Mouse (Mus musculus) neural tube, embryonic 13.5 days (tissue): ENCODE data around the gene Adprhl1. TPM values are rescaled to one million over a fixed set of nuclear protein-coding genes. Genes with fewer than 3 reads are reported as not detected.

ENCODE experiments used
- ATAC-seq: fragments of 200-750 bp; cut with Nextera tagmentation; 2 replicates; pipeline ENCODE4 v1.8.0; 2017; ENCODE audit warnings: low read depth, mild to moderate bottlenecking, moderate TSS enrichment, moderate library complexity
- H3K27ac ChIP-seq: fragments of 300-500 bp; sonication (generic); replicated peaks from 2 replicates; pipeline ENCODE4 v1.5.1; 2015; ENCODE audit warnings: moderate library complexity, mild to moderate bottlenecking, inconsistent platforms
- H3K27me3 ChIP-seq: fragments of 300-500 bp; sonication (generic); 2 replicates; pipeline ENCODE4 v1.6.1; 2015; ENCODE audit warnings: mild to moderate bottlenecking, inconsistent platforms
- H3K36me3 ChIP-seq: fragments of 300-500 bp; sonication (generic); 2 replicates; pipeline ENCODE4 v1.6.1; 2015; ENCODE audit warnings: mild to moderate bottlenecking, inconsistent platforms
- H3K4me1 ChIP-seq: fragments of 300-500 bp; sonication (generic); replicated peaks from 2 replicates; pipeline ENCODE4 v1.6.1; 2015; ENCODE audit warnings: inconsistent platforms
- H3K4me2 ChIP-seq: fragments of 300-500 bp; sonication (generic); 2 replicates; pipeline ENCODE4 v1.6.1; 2015; ENCODE audit warnings: inconsistent platforms, mild to moderate bottlenecking, moderate library complexity
- H3K4me3 ChIP-seq: fragments of 300-500 bp; sonication (generic); 2 replicates; pipeline ENCODE4 v1.5.1; 2015; ENCODE audit warnings: mild to moderate bottlenecking, inconsistent platforms
- H3K9ac ChIP-seq: fragments of 300-500 bp; sonication (generic); 2 replicates; pipeline ENCODE4 v1.6.1; 2015; ENCODE audit warnings: moderate library complexity, mild to moderate bottlenecking, inconsistent platforms
- H3K9me3 ChIP-seq: fragments of 300-500 bp; sonication (generic); 2 replicates; pipeline ENCODE4 v1.6.1; 2016; ENCODE audit warnings: inconsistent platforms
- WGBS: fragments of 180-500 bp; shearing (Covaris S2); methylation state at CpG from one replicate; pipeline ENCODE4 v1.1.7; 2015; 5-methylcytosine and 5-hydroxymethylcytosine counted together
- polyA plus RNA-seq: library from polyadenylated mRNA; unstranded; fragments of >200 nt; fragmentation: Nextera tagmentation; extraction: Ambion mirVana; gene quantifications from 2 replicates; pipeline ENCODE4 v1.2.1, GENCODE M21; 2015

The Adprhl1 gene
- polyA plus RNA-seq, 1 experiment from 2014 or later, result 2.4 TPM

DNA sequence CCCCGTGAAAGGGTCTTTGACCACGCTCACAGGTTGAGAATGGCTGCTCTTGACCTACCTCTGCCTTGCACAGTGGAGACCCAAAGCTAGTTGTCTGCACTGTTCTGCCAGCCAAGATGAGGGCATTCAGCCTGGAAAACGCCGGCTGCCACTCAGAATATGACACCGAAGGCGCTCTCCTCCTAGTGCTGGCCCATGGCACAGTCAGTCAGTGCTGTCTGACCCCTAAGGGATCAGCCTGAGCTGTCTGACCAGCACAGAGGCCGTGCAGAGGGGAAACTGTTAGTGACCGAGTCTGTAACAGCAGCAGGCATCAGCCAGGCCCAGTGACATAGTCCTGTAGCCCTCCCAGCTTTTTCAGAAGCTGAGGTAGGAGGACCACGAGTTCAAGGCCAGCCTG, 66.7 kb downstream of the Adprhl1 start:
- H3K4me1 ChIP-seq, result no peaks in the 10 kb centered on the region
- no peaks in the 10 kb centered on the region for H3K27me3 ChIP-seq
- WGBS, result 82% methylated on average over 9 of the region's 9 CpGs
- no peaks in the 10 kb centered on the region for H3K9me3 ChIP-seq
- no peak overlapping the region for H3K27ac ChIP-seq
- H3K36me3 ChIP-seq, result 0 out of 2 replicates have a peak, but pooled peaks cover 3% of the 10 kb centered on the region
- no peak for ATAC-seq
- no peak overlapping the region for H3K9ac ChIP-seq
- H3K4me2 ChIP-seq, result no peak overlapping the region
- H3K4me3 ChIP-seq, result no peak overlapping the region

DNA sequence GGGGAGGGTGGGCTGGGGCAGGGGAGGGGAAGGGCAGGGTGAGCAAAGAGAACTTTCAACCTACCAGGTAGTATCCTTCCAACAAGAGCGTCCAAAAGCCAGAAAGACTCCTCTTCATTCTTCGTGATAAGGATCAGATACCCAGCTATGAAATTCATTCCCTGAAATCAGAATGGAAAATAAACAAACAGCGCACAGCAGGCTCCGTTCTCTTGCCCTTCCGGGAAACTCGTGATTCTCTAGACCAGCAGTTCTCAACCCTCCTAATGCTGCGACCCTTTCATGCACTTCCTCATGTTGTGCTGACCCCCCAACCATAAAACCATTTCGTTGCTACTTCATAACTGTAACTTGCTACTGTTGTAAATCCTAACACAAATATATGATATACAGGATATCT, 67.1 kb downstream of the Adprhl1 start:
- Histone ChIP-seq H3K36me3 (0 out of 2 replicates have a peak, but pooled peaks cover 3% of the 10 kb centered on the region), H3K4me3 (no peak overlapping the region), H3K9ac (no peak overlapping the region), H3K4me2 (no peak overlapping the region), H3K27ac (no peak overlapping the region), H3K4me1 (no peaks in the 10 kb centered on the region), H3K27me3 (no peaks in the 10 kb centered on the region), H3K9me3 (no peaks in the 10 kb centered on the region)
- ATAC-seq, result no peak
- WGBS, result 88% methylated on average over 8 of the region's 8 CpGs

DNA sequence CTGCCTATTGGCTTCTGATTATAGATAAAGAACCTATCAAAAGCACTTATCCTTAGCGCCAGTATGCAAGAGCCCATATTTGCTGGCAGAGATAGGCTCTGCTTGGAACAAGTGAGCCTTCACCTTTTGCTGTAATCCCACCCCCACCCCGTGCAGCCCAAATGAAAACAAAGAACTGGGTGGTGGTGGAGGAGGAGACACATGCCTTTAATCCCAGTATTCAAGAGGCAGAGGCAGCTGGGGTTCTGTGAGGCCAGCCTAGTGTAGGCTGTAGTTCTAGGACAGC, 72.3 kb downstream of the Adprhl1 start:
- Histone ChIP-seq H3K36me3 (peaks cover 13% of the 10 kb centered on the region), H3K9ac (no peak overlapping the region), H3K27ac (no peak overlapping the region), H3K4me3 (no peak overlapping the region), H3K4me2 (no peak overlapping the region), H3K9me3 (no peaks in the 10 kb centered on the region), H3K27me3 (no peaks in the 10 kb centered on the region), H3K4me1 (no peaks in the 10 kb centered on the region)
- ATAC-seq, result no peak
- 65% methylated on average over 2 of the region's 2 CpGs for WGBS

DNA sequence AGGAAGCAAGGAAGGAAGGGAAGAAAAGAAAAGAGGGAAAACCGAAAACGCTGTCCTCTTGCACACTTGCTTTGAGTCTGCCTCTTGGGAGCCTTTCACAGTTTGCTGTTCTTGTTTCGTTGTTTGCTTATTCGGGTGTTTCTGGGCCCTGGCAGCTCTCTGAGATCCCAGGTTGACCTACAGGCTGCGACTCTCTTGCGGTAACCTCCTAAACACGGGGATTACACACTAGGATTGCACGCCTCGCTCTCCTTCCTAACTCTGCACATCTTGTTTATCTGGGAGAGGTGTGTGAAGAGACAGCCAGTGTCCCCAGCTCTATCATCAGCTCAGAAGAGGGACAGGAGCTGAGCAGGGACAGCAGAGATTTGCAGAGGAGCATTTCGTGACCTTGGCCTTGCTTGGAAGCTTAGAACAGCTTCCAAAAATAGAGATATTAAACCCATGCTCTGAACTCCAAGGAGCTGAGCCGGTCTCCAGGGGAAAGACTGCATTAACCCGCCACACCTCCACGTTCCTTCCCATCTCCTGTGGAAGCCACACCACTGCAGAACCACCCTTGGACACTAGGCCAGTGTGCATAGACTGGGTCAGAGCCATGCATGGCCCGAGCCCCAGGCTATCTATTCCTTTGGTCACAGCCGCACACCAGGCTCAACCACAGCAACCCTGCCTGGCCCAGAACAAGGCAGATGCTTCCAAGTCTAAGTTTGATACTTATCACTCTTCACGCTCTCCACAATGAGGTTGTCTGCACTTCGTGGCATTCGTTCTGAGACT, 72.9 kb downstream of the Adprhl1 start:
- no peak for ATAC-seq
- peaks cover 18% of the 10 kb centered on the region for H3K36me3 ChIP-seq
- no peaks in the 10 kb centered on the region for H3K27me3 ChIP-seq
- H3K27ac ChIP-seq, result no peak overlapping the region
- 88% methylated on average over 18 of the region's 18 CpGs for WGBS
- no peak overlapping the region for H3K9ac ChIP-seq
- no peaks in the 10 kb centered on the region for H3K4me1 ChIP-seq
- H3K4me2 ChIP-seq, result no peak overlapping the region
- H3K9me3 ChIP-seq, result no peaks in the 10 kb centered on the region
- no peak overlapping the region for H3K4me3 ChIP-seq

DNA sequence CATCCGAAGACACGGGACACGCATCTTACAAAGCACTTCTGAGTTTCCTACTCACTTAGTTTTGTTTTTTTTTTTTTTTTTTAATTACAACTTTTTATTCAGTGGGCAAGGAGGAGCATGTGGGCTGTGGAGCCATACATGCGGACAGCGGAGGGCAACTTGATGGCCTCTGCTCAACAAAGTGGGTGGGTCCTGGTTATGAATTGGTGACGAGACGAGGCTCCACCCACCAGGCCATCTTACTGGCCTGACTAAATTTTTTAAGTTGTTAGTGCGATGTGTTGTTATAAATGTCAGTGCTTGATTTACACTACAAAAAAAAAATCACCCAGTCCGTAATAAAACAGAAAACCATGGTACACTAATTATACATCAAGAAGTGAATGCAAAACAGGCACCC, 73.6 kb downstream of the Adprhl1 start:
- Histone ChIP-seq H3K9ac (no peak overlapping the region), H3K4me2 (no peak overlapping the region), H3K27me3 (no peaks in the 10 kb centered on the region), H3K36me3 (peaks cover 25% of the 10 kb centered on the region), H3K4me3 (no peak overlapping the region), H3K4me1 (no peaks in the 10 kb centered on the region), H3K27ac (no peak overlapping the region), H3K9me3 (no peaks in the 10 kb centered on the region)
- 83% methylated on average over 9 of the region's 9 CpGs for WGBS
- ATAC-seq, result no peak

DNA sequence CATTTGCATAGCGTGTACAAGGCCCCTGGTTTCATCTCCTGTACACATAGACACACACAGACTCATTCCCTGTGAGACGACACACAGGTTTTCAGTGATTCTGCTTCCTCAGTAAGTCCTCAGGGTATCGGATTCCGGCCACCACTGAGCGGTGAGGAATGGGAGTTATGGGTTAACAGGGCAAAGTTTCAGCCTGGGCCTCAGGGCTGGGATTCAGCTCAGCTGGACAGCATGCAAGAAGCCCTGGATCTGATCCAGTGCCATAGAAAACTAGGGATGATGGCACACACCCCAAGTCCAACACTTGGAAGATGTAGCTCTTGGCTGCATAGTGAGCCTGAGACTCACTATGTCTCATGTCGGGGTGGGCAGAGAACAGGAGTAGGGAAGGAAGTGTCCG, 74.0 kb downstream of the Adprhl1 start:
- no peak for ATAC-seq
- Histone ChIP-seq H3K27me3 (no peaks in the 10 kb centered on the region), H3K4me3 (no peak overlapping the region), H3K36me3 (peaks cover 30% of the 10 kb centered on the region), H3K4me1 (no peaks in the 10 kb centered on the region), H3K9me3 (no peaks in the 10 kb centered on the region), H3K27ac (no peak overlapping the region), H3K4me2 (no peak overlapping the region), H3K9ac (no peak overlapping the region)
- 87% methylated on average over 7 of the region's 7 CpGs for WGBS

DNA sequence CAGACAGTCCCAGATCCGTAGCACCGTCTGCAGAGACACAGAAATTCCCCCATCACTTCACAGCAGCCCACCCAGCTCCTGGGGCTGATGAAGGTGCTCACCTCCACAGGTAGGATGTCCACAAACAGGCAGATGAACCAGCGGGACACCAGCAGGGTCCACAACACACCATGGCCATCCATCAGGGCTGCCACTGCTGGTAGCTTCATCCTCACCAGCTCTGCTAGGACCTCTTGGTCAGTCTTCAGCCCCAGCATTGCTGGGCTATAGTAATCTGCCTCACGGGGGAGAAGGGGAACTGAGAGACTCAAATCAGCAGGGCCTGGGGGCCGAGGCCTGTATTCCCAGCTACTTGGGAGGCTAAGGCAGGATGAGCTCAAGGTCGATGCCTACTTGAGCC, 74.5 kb downstream of the Adprhl1 start:
- Histone ChIP-seq H3K9ac (no peak overlapping the region), H3K27me3 (no peaks in the 10 kb centered on the region), H3K4me1 (no peaks in the 10 kb centered on the region), H3K4me3 (no peak overlapping the region), H3K36me3 (peaks cover 34% of the 10 kb centered on the region), H3K4me2 (no peak overlapping the region), H3K9me3 (no peaks in the 10 kb centered on the region), H3K27ac (no peak overlapping the region)
- no peak for ATAC-seq
- WGBS, result 77% methylated on average over 6 of the region's 6 CpGs

DNA sequence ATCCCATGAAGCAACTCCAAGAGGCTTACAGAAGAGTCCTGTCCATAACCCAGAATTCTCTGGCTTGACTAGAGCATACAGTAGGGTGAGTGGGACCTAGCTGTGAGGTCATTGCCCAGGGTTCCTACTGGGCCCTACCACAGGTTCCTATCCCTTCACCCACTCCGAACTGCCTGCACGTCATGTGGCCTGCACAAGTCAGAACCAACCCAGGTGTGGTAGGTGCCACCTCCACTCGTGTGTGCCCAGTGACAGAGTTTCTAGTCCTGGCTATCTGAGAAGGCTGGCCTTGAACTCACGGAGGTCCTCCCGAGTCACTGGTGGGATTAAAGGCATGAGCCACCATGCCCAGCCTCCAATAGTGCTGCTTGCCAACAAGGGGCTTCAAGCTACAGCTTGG, 75.8 kb downstream of the Adprhl1 start:
- Histone ChIP-seq H3K9me3 (no peaks in the 10 kb centered on the region), H3K4me1 (no peaks in the 10 kb centered on the region), H3K27me3 (no peaks in the 10 kb centered on the region), H3K4me2 (no peak overlapping the region), H3K9ac (no peak overlapping the region), H3K27ac (no peak overlapping the region), H3K36me3 (peaks cover 48% of the 10 kb centered on the region), H3K4me3 (no peak overlapping the region)
- WGBS, result 90% methylated on average over 5 of the region's 5 CpGs
- ATAC-seq, result no peak

DNA sequence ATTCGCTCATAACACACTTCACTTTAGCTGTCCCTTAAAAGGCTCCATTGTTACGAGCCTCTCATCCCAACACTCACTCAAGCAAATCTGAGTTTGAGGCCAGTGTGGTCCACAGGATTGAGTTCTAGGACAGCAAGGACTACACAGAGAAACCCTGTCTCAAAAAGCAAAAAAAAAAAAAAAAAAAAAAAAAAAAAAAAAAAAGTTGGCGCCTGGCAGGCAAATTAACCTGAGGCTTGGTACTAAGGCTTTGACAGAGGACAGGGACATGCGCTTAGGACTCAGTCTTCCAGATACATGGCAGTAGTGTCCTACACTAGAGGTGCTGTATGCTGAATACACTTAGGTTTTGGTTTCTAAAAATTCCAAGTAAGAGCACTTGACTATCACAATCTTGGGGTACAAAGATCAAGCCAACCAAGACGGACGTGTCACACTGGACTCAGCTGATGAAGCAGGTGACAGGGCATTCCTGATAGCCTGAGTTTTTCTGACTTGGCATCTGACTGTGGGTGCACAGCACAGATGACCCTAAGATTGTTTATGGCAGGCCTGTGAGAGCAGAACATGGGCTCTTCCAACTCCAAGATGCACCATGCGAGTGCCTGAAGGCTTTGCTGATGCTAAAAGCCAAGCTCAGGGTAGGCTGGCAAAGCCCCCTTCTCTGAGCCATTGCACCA, 76.6 kb downstream of the Adprhl1 start:
- 95% methylated on average over 7 of the region's 7 CpGs for WGBS
- Histone ChIP-seq H3K36me3 (peaks cover 56% of the 10 kb centered on the region), H3K9me3 (no peaks in the 10 kb centered on the region), H3K4me1 (no peaks in the 10 kb centered on the region), H3K27ac (no peak overlapping the region), H3K4me2 (no peak overlapping the region), H3K27me3 (no peaks in the 10 kb centered on the region), H3K4me3 (no peak overlapping the region), H3K9ac (no peak overlapping the region)
- no peak for ATAC-seq

DNA sequence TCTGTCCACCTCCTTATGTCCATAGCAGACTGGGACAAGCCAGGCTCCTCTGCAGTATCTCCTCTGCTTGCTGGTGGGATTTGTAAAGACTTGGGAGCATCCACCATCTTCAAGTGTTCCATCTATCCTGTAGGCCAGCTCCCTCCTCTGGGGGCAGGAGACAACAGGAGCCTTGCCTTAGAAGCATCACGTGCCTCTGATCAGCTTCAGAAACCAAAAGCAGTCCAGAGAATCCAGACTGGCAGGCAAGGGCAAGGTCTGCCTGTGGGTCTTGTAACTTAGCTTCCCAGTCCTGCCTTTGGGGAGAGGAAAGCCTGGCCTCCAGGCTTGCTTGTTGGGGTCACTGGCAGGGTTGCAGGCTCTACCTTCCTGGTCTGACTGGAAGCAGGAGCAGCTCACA, 78.3 kb downstream of the Adprhl1 start:
- H3K36me3 ChIP-seq, result peaks cover 73% of the 10 kb centered on the region
- H3K4me3 ChIP-seq, result no peak overlapping the region
- 96% methylated on average over 1 of the region's 1 CpGs for WGBS
- no peak overlapping the region for H3K27ac ChIP-seq
- no peak for ATAC-seq
- no peak overlapping the region for H3K9ac ChIP-seq
- no peaks in the 10 kb centered on the region for H3K9me3 ChIP-seq
- H3K27me3 ChIP-seq, result no peaks in the 10 kb centered on the region
- no peaks in the 10 kb centered on the region for H3K4me1 ChIP-seq
- H3K4me2 ChIP-seq, result no peak overlapping the region

DNA sequence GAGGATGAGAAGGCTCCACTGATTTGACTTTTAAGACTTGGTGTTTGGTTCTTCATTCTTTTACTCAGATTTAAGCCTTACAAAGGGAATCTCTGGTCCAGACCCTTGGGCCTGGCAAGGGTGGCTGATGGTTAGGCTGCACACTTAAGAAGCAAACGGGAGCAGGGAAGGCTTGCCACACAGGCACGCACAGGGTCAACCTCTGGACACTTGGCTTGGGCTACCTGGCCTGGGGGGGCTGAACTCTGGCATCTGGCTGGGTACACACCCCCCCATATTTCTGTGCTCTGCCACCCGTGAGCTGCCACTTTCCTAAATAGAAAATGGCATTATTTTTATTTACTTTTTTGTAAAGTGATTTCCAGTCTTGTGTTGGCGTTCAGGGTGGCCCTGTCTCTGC, 79.2 kb downstream of the Adprhl1 start:
- no peaks in the 10 kb centered on the region for H3K4me1 ChIP-seq
- H3K9me3 ChIP-seq, result no peaks in the 10 kb centered on the region
- H3K4me2 ChIP-seq, result no peak overlapping the region
- H3K27ac ChIP-seq, result no peak overlapping the region
- no peak overlapping the region for H3K4me3 ChIP-seq
- H3K27me3 ChIP-seq, result no peaks in the 10 kb centered on the region
- WGBS, result 89% methylated on average over 4 of the region's 4 CpGs
- no peak for ATAC-seq
- H3K36me3 ChIP-seq, result peaks cover 81% of the 10 kb centered on the region
- H3K9ac ChIP-seq, result no peak overlapping the region

DNA sequence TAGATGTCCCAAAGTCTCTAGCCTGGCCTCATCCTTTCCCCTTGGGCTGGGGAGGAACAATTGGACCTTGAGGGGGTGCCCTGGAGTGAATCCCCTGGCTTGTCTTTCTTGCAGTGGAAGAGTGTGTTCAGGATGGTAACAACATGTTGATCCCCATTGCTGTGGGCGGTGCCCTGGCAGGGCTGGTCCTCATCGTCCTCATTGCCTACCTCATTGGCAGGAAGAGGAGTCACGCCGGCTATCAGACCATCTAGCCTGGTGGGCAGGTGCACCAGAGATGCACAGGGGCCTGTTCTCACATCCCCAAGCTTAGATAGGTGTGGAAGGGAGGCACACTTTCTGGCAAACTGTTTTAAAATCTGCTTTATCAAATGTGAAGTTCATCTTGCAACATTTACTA, 79.7 kb downstream of the Adprhl1 start:
- peaks cover 86% of the 10 kb centered on the region for H3K36me3 ChIP-seq
- WGBS, result 81% methylated on average over 4 of the region's 4 CpGs

More for the DNA sequence above, 79.7 kb downstream of the Adprhl1 start:
- H3K9ac ChIP-seq, result no peak overlapping the region
- no peak for ATAC-seq
- no peaks in the 10 kb centered on the region for H3K9me3 ChIP-seq
- no peaks in the 10 kb centered on the region for H3K4me1 ChIP-seq
- no peak overlapping the region for H3K4me2 ChIP-seq
- no peaks in the 10 kb centered on the region for H3K27me3 ChIP-seq
- H3K4me3 ChIP-seq, result no peak overlapping the region
- no peak overlapping the region for H3K27ac ChIP-seq
